Mouse (Mus musculus) hindbrain, postnatal 0 days (tissue): ENCODE measurements around the gene Rtkn. TPM values are rescaled to one million over a fixed set of nuclear protein-coding genes. Genes with fewer than 3 reads are reported as not detected.

Experiments used
- ATAC-seq: fragments of 200-750 bp; cut with Nextera tagmentation; 2 replicates; pipeline ENCODE4 v1.8.0; 2017; ENCODE audit warnings: mild to moderate bottlenecking, moderate TSS enrichment, moderate library complexity
- DNase-seq: peaks from one replicate; pipeline ENCODE4 v3.0.0-alpha.2; 2015; ENCODE audit warnings: low spot score
- H3K27ac ChIP-seq: fragments of 300-500 bp; sonication (generic); 2 replicates; pipeline ENCODE4 v1.5.1; 2014; ENCODE audit warnings: mild to moderate bottlenecking
- H3K27me3 ChIP-seq: fragments of 300-500 bp; sonication (generic); 2 replicates; pipeline ENCODE4 v1.6.1; 2014; ENCODE audit warnings: low read length, mixed read lengths; ENCODE audit not compliant: insufficient read depth
- H3K36me3 ChIP-seq: fragments of 300-500 bp; sonication (generic); 2 replicates; pipeline ENCODE4 v1.6.1; 2014; ENCODE audit warnings: low read length, mixed read lengths; ENCODE audit not compliant: insufficient read depth
- H3K4me1 ChIP-seq: fragments of 300-500 bp; sonication (generic); 2 replicates; pipeline ENCODE4 v1.6.1; 2014; ENCODE audit warnings: antibody characterized with exemption, low read length, mixed read lengths; ENCODE audit not compliant: insufficient read depth
- H3K4me2 ChIP-seq: fragments of 300-500 bp; sonication (generic); 2 replicates; pipeline ENCODE4 v1.6.1; 2014; ENCODE audit warnings: low read depth, mild to moderate bottlenecking, low read length, moderate library complexity, mixed read lengths
- H3K4me3 ChIP-seq: fragments of 300-500 bp; sonication (generic); 2 replicates; pipeline ENCODE4 v1.5.1; 2014; ENCODE audit warnings: low read length
- H3K9ac ChIP-seq: fragments of 300-500 bp; sonication (generic); replicated peaks from 2 replicates; pipeline ENCODE4 v1.6.1; 2014; ENCODE audit warnings: mild to moderate bottlenecking, low read length, moderate library complexity, mixed read lengths
- H3K9me3 ChIP-seq: fragments of 300-500 bp; sonication (generic); 2 replicates; pipeline ENCODE4 v1.6.1; 2016; ENCODE audit warnings: low read length, mixed read lengths
- CTCF ChIP-seq: IDR thresholded peaks from 2 replicates; pipeline ENCODE4 v1.5.1; 2016; ENCODE audit warnings: antibody characterized with exemption, control low read depth, low read depth
- WGBS: fragments of 180-500 bp; shearing (Covaris S2); extraction: QIAGEN DNeasy Blood & Tissue Kit; methylation state at CpG from one replicate; pipeline ENCODE4 v1.1.7; 2014; 5-methylcytosine and 5-hydroxymethylcytosine counted together
- polyA plus RNA-seq: library from polyadenylated mRNA; unstranded; fragments of >200 nt; fragmentation: Nextera tagmentation; extraction: Ambion mirVana; gene quantifications from 2 replicates; pipeline ENCODE4 v1.2.1, GENCODE M21; 2015
- total RNA-seq: library from RNA; depleted of rRNA; stranded (reverse); fragments of >200 nt; gene quantifications from 2 replicates; pipeline ENCODE4 v1.2.3, GENCODE M21; 2014

The Rtkn gene
- total and polyA plus RNA-seq, 2 experiments from 2014 or later = 21.1 to 73.6 TPM

GRCm38 (mm10) chr6:83121863-83122710 lies 13.2 kb upstream of the Rtkn start:
- TF ChIP-seq CTCF = no peak
- Histone ChIP-seq H3K4me3 (peak overlapping the region; percentile 74), H3K27me3 (no peaks in the 10 kb centered on the region), H3K4me2 (peak overlapping the region; percentile 98), H3K36me3 (0 out of 2 replicates have a peak, but pooled peaks cover 9% of the 10 kb centered on the region), H3K9me3 (no peaks in the 10 kb centered on the region), H3K9ac (peak overlapping the region; percentile 80), H3K27ac (peak overlapping the region; percentile 95), H3K4me1 (peaks cover 22% of the 10 kb centered on the region)
- ATAC-seq = no peak; the same call in 1 of the 2 replicates
- under 1% methylated on average over 40 of the region's 52 CpGs for WGBS
- peak; percentile 52 for DNase-seq

DNA sequence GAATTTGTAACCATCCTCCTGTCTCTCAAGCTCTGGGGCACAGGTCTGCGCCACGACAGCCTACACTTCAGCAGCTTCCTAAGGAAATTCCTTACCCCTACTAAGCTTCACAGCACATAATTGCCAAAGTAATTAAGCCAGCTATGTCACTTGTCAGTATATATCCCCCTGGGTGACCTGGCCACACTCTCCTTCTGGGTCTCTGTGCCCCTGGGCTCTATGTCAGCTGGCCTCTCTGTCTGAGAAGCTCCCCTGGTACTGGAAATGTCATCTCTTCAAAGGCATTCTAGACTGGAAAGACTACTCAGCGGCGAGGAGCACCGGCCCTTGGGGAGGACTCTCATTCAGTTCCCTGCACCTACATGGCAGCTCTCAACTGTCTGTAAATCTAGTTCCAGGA lies 12.3 kb upstream of the Rtkn start:
- H3K4me2 ChIP-seq = no peak overlapping the region
- no peak overlapping the region for H3K4me3 ChIP-seq
- H3K27me3 ChIP-seq = no peaks in the 10 kb centered on the region
- no peak for ATAC-seq
- peaks cover 22% of the 10 kb centered on the region for H3K4me1 ChIP-seq
- no peak overlapping the region for H3K9ac ChIP-seq
- H3K9me3 ChIP-seq = no peaks in the 10 kb centered on the region
- no peak for TF ChIP-seq CTCF
- H3K27ac ChIP-seq = no peak overlapping the region
- 57% methylated on average over 5 of the region's 5 CpGs for WGBS
- no peak for DNase-seq
- H3K36me3 ChIP-seq = 0 out of 2 replicates have a peak, but pooled peaks cover 8% of the 10 kb centered on the region

GRCm38 (mm10) chr6:83124851-83125312 lies 10.4 kb upstream of the Rtkn start:
- Histone ChIP-seq H3K4me1 (peaks cover 20% of the 10 kb centered on the region), H3K4me3 (peak overlapping the region; percentile 75), H3K27ac (no peak overlapping the region), H3K9ac (peak overlapping the region; percentile 43), H3K36me3 (no peaks in the 10 kb centered on the region), H3K4me2 (peak overlapping the region; percentile 96), H3K27me3 (no peaks in the 10 kb centered on the region), H3K9me3 (no peaks in the 10 kb centered on the region)
- DNase-seq (peak; percentile 98), ATAC-seq (peak; percentile 17; the same call in 1 of the 2 replicates)
- WGBS = under 1% methylated on average over 30 of the region's 30 CpGs
- TF ChIP-seq CTCF = no peak

- WGBS = 26% methylated on average over 5 of the region's 5 CpGs
- ATAC-seq = no peak
Observed at GRCm38 (mm10) chr6:83125331-83125730, 9.9 kb upstream of the Rtkn start, which contains the start of gene Ino80b. Ino80b (minus strand) TSS chr6:83125431.

GRCm38 (mm10) chr6:83127419-83127818 lies 7.8 kb upstream of the Rtkn start:
- Histone ChIP-seq H3K4me3 (no peak overlapping the region), H3K9ac (no peak overlapping the region), H3K9me3 (no peaks in the 10 kb centered on the region), H3K4me1 (peaks cover 7% of the 10 kb centered on the region), H3K36me3 (no peaks in the 10 kb centered on the region), H3K27me3 (no peaks in the 10 kb centered on the region), H3K27ac (no peak overlapping the region), H3K4me2 (no peak overlapping the region)
- TF ChIP-seq CTCF = 0 out of 2 replicates have a peak, but pooled peaks have one; percentile 6
- DNase-seq (no peak), ATAC-seq (no peak)
- 96% methylated on average over 5 of the region's 5 CpGs for WGBS

More at GRCm38 (mm10) chr6:83125331-83125730, 9.9 kb upstream of the Rtkn start, which contains the start of gene Ino80b:
- H3K27ac ChIP-seq = no peak within 1 kb of the TSS
- no peak for DNase-seq
- H3K4me2 ChIP-seq = peak within 1 kb of the TSS; percentile 96
- peak within 1 kb of the TSS; percentile 75 for H3K4me3 ChIP-seq
- no peaks in the 10 kb centered on the region for H3K36me3 ChIP-seq
- TF ChIP-seq CTCF = no peak
- no peaks in the 10 kb centered on the region for H3K9me3 ChIP-seq
- H3K27me3 ChIP-seq = no peaks in the 10 kb centered on the region
- peak within 1 kb of the TSS; percentile 43 for H3K9ac ChIP-seq
- peaks cover 15% of the 10 kb centered on the region for H3K4me1 ChIP-seq

- 69% methylated on average over 6 of the region's 6 CpGs for WGBS
- no peak overlapping the region for H3K4me3 ChIP-seq
- H3K9me3 ChIP-seq = no peaks in the 10 kb centered on the region
- no peak overlapping the region for H3K9ac ChIP-seq
- no peaks in the 10 kb centered on the region for H3K27me3 ChIP-seq
- ATAC-seq (no peak), DNase-seq (no peak)
- H3K4me2 ChIP-seq = no peak overlapping the region
- TF ChIP-seq CTCF = no peak
- H3K4me1 ChIP-seq = 0 out of 2 replicates have a peak, but pooled peaks cover 6% of the 10 kb centered on the region
- no peaks in the 10 kb centered on the region for H3K36me3 ChIP-seq
- no peak overlapping the region for H3K27ac ChIP-seq
Observed at GRCm38 (mm10) chr6:83131469-83132034, 3.7 kb upstream of the Rtkn start.
